Mouse (Mus musculus) neutrophil, adult 5-6 weeks (primary cell): ENCODE data around the gene Olfr1032. TPM values are rescaled to one million over a fixed set of nuclear protein-coding genes. Genes with fewer than 3 reads are reported as not detected.
"Not testable (repeated sequence)": the region's sequence is repeated elsewhere in the genome, so short reads cannot be mapped to it uniquely, and the experiment has no call there.

Experiments used
- ATAC-seq: fragments of 151-379, 151-347 bp; 2 replicates; pipeline ENCODE4 v1.8.0; 2017; ENCODE audit warnings: mild to moderate bottlenecking, moderate TSS enrichment; ENCODE audit not compliant: insufficient number of reproducible peaks, poor library complexity, low FRiP score, severe bottlenecking; ENCODE audit errors: extremely low read depth
- total RNA-seq: library from RNA; stranded (forward); fragments of 200-1000 nt; gene quantifications from 2 replicates; pipeline ENCODE4 v1.2.3, GENCODE M21; 2017

Gene Olfr1032
- not detected in 2 replicates for total RNA-seq

DNA sequence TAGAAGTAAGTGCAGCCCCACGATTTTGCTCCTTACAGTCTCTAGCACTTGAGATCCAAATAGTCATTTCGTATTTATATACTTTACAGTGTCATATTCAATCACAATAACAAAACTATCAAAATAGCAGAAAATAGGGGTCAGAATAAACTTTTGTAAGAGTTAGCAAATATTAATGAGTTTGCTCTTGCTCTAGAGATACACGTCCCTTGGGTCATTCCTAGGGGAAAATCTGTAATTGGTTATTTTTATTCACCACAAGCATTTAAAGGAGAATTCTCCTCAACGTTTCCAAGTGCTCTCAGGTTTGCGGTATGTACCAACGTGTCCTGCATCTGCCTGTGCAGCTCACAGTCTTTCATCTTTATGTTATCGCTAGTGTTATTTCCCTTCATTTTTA is at the start of gene Olfr1032:
Gene Olfr1032 (plus strand): TSS at position 301 of the 400 bp plus-strand sequence.
- no peak for ATAC-seq

DNA sequence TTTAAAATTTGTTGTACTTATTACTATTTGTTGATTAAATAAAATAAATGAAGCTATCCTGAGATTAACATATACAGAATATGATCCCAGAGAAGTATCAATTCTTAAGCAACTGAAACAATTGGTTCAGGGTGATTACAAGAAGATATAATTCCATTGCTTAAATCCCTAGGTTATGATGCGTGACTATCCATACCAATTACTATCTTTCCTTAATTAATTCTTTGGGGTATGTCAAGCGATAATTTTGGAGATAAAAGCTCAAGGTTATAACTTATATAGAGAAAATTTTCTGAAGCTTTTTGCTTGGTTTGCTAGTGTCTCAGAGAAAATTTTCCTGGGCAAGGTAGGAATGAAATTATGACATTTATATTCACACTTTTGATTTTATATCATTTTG is 31.7 kb upstream of the Olfr1032 start, which contains the start of gene Olfr1029:
Gene Olfr1029 (plus strand): TSS at position 301 of the 400 bp plus-strand sequence.
- no peak for ATAC-seq

DNA sequence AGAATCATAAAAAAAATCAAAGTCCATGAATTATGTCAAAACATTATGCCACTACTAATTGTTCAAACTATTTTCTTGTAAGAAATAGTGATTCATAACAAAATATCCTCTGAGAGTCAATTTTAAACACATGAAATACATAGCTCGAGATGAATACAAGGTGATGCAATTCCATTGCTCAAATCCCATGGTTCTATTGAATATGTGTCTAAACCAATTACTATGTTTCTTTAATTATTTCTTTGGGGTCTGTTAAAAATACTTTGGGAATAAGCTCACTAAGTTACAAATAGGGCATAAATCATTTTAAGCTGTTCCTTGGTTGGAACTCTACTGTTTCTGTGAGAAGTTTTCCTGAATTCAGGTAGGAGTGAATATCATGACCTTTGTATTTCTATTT is 26.4 kb upstream of the Olfr1032 start, which contains the start of gene Olfr1030:
Gene Olfr1030 (plus strand): TSS at position 301 of the 400 bp plus-strand sequence.
- ATAC-seq = no peak

DNA sequence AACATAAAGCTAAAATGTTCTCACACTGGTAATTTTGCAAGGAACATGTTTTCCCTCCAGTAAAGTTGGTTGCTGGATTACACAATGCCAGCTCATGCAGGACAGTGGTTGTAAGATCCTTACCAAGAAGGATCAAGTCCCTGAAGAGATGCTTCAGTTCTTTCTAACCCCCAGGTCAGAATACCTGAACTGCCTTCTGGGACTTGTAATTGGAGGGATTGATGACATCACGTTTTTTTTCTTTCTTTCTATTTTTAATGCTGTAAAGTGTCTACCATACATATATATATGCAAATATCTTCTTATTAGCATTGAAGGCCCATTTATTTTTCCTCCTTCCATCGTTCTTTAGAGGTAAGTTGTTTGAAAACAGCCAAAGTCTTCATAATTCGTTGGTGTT is 15.3 kb upstream of the Olfr1032 start, which contains the start of gene Olfr1031:
Gene Olfr1031 (plus strand): TSS at position 301 of the 400 bp plus-strand sequence.
- ATAC-seq = no peak

DNA sequence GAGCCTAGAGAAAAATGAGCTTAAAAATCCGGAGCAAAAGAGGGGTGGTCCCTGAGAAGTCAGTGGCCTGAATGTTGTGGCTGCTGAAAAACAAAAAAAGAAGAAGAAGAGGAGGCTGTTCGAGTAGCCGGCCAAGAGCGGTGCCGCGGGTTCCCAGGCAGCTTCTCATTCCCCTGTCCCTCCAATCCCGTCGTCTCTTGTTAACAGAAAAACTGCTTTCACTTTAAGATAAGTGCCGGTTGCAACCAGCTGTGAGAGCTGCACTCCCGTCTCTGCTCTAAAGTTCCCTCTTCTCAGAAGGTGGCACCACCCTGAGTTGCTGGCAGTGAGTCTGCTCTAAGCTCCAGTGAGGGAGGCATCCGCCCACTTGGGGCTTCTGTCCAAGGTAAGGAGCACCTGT is 15.1 kb downstream of the Olfr1032 start, which contains the start of gene Olfr1033:
Gene Olfr1033 (plus strand): TSS at position 228 of the 400 bp plus-strand sequence.
- ATAC-seq = not testable (repeated sequence)

DNA sequence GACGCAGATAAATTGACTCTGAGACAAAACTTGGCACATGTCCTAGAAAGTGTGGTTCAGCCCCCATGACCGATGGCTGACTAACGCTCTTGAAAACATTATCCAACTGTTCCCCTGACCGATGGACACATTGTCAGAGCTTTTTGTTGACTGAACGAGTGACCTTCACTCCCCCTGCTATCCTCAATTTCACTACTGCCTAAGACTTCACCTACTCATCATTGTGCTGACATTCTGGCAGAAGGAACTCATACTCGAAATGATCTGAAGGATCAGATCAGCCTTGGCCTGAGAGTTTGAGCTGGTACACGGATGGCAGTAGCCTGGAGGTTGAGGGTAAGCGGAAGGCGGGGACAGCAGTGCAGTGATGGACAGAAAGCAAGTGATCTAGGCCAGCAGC is 16.2 kb downstream of the Olfr1032 start:
- not testable (repeated sequence) for ATAC-seq

DNA sequence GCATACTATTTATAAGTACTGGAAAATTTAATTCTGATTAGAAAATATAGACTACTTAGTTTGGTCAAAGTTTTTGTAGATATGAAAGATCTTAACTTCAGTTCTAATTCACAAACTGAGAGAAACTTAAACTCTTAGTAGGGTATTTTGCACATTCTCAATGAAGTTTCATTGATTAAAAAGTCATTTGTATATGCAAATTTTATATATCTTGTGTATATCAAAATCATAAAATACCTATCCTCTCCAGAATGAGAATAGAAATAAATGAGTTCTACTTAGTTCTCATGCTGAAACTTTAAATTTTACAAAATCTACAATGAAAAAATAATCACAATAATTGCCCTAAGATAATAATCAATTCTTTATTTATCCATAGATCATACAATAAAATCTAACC is 40.2 kb downstream of the Olfr1032 start, which contains the start of gene Olfr1034:
Gene Olfr1034 (plus strand): TSS at position 301 of the 400 bp plus-strand sequence.
- no peak for ATAC-seq

DNA sequence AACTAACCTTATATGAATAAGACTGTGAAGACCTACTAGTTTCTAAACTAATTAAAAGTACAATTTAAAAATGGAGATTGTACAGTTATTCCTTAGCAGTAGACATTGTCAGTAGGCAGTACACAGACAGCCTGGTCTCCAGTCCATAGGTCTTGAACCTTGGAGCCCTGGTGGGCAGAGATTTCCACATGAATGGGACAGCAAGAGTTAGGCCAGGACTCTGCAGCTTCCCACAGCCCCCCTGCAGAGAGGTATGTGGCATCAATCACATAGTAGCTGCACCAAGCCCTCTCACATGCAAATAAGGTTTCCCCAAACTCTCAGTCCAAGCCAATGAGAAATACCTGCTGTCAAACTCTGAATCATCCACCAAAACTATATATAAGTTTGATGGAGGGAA is 45.4 kb downstream of the Olfr1032 start:
- ATAC-seq = not testable (repeated sequence)

Other genes starting within 250 kb of the Olfr1032 start
- gene Olfr1012, start 242.8 kb upstream of the Olfr1032 start, total RNA-seq = not detected in 2 replicates
- gene Olfr1013, start 238.4 kb upstream of the Olfr1032 start, total RNA-seq = 0.12 TPM in 1 of 2 replicates, not detected in the other
- gene Olfr1014, start 232.8 kb upstream of the Olfr1032 start, total RNA-seq = not detected in 2 replicates
- not detected in 2 replicates for gene Olfr1015, start 223.5 kb upstream of the Olfr1032 start, total RNA-seq
- not detected in 2 replicates for gene Olfr1016, start 203.0 kb upstream of the Olfr1032 start, total RNA-seq
- gene Olfr1018, start 187.1 kb upstream of the Olfr1032 start, total RNA-seq = not detected in 2 replicates
- not detected in 2 replicates for gene Olfr1019, start 160.1 kb upstream of the Olfr1032 start, total RNA-seq
- 0.23 TPM in 1 of 2 replicates, not detected in the other for gene Olfr1020, start 158.5 kb upstream of the Olfr1032 start, total RNA-seq
- not detected in 2 replicates for gene Olfr1022, start 136.9 kb upstream of the Olfr1032 start, total RNA-seq
- not detected in 2 replicates for gene Olfr1023, start 119.9 kb upstream of the Olfr1032 start, total RNA-seq
- not detected in 2 replicates for gene Olfr1024, start 100.5 kb upstream of the Olfr1032 start, total RNA-seq
- gene Olfr1025-ps1, start 90.3 kb upstream of the Olfr1032 start, total RNA-seq = not detected in 2 replicates
- not detected in 2 replicates for gene Olfr1026, start 84.0 kb upstream of the Olfr1032 start, total RNA-seq
- gene Olfr1028, start 55.1 kb upstream of the Olfr1032 start, total RNA-seq = not detected in 2 replicates
- gene Olfr1029, start 31.6 kb upstream of the Olfr1032 start, total RNA-seq = not detected in 2 replicates
- gene Olfr1030, start 26.3 kb upstream of the Olfr1032 start, total RNA-seq = not detected in 2 replicates
- gene Olfr1031, start 15.2 kb upstream of the Olfr1032 start, total RNA-seq = not detected in 2 replicates
- not detected in 2 replicates for gene Olfr1033, start 15.1 kb downstream of the Olfr1032 start, total RNA-seq
- 0.12 TPM in 1 of 2 replicates, not detected in the other for gene Olfr1034, start 40.3 kb downstream of the Olfr1032 start, total RNA-seq
- gene Olfr1036, start 68.5 kb downstream of the Olfr1032 start, total RNA-seq = not detected in 2 replicates
- not detected in 2 replicates for gene Olfr1037, start 81.8 kb downstream of the Olfr1032 start, total RNA-seq
- gene Olfr1039, start 130.4 kb downstream of the Olfr1032 start, total RNA-seq = 0.12 TPM in 1 of 2 replicates, not detected in the other
- not detected in 2 replicates for gene Olfr1040, start 141.2 kb downstream of the Olfr1032 start, total RNA-seq
- gene Olfr1042, start 156.3 kb downstream of the Olfr1032 start, total RNA-seq = 0.12 TPM in 1 of 2 replicates, not detected in the other
- not detected in 2 replicates for gene Olfr1043, start 162.0 kb downstream of the Olfr1032 start, total RNA-seq
- gene Olfr1044, start 172.3 kb downstream of the Olfr1032 start, total RNA-seq = not detected in 2 replicates
- 0.37 TPM in 1 of 2 replicates, not detected in the other for gene Olfr52, start 180.1 kb downstream of the Olfr1032 start, total RNA-seq
- gene Olfr1045, start 197.5 kb downstream of the Olfr1032 start, total RNA-seq = not detected in 2 replicates
- gene Olfr1046, start 213.8 kb downstream of the Olfr1032 start, total RNA-seq = not detected in 2 replicates
- not detected in 2 replicates for gene Olfr1047, start 225.9 kb downstream of the Olfr1032 start, total RNA-seq
- not detected in 2 replicates for gene Olfr1048, start 234.7 kb downstream of the Olfr1032 start, total RNA-seq